26 mouse cellular contexts compared by ENCODE assay signal in the genomic region with DNA sequence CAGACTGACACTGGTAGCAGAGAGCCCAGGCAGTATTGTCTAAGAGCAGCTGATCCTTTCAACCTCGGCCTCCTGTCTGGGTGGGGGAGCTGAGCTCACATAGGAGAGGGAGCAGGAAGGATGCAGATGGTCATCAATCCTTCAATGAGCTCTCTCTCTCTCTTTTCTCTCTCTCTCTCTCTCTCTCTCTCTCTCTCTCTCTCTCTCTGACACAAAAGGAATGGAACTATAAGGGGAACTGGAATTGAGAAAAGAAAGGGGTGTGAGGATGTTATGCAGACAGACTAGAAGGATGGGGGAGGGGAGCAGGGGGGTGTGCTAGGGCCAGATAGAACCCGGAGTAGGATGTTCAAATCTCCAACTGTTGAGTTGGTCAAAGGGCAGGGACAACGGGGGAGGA. TPM values are rescaled to one million over a fixed set of nuclear protein-coding genes. Genes with fewer than 3 reads are reported as not detected.
DNase-seq lines count a peak whose midpoint lies in the region; ATAC-seq and TF ChIP-seq lines count a peak whose summit lies in the region.
"Had no signal": no experiment of that assay in that cellular context is flagged by ENCODE, and none has a peak within 500 bp of the region (broad histone marks: within the 10 kb centered on the region; RNA-seq: fewer than 3 reads in every experiment).

Gene Pkd2l1, minus strand, starts transcription at position 101 of the 400 bp plus-strand sequence.

- H3K27me3 ChIP-seq in hindbrain, embryonic 10.5 days (ENCODE audit: insufficient read depth, poor library complexity, severe bottlenecking), result no peaks in the 10 kb centered on the region
- 0 out of 2 replicates have a peak, but pooled peaks cover 8% of the 10 kb centered on the region for H3K27me3 ChIP-seq in hindbrain, embryonic 13.5 days
- H3K27me3 ChIP-seq in megakaryocyte, embryonic 14.5 days (replicated peaks), result peaks cover 31% of the 10 kb centered on the region
- H3K27me3 ChIP-seq in testis, adult 2 months (ENCODE audit: control insufficient read depth, insufficient read depth, low read length), result no peaks in the 10 kb centered on the region
- H3K27me3 ChIP-seq: embryonic facial prominence, embryonic 13.5 days; embryonic facial prominence, embryonic 15.5 days; forebrain, embryonic 12.5 days had no signal

- no peak for DNase-seq in hindbrain, embryonic 10.5 days (ENCODE audit: low spot score)
- no peak for DNase-seq in testis, postnatal 10 days (ENCODE audit: low spot score)
- DNase-seq: adrenal gland, adult 2 months; adrenal gland, postnatal 10 days; adrenal gland, postnatal 25 days; cerebellum, adult 11 months; cerebellum, adult 18-20 months; cerebellum, adult 8-10 months; cerebellum, adult 9-11 months; cerebellum, postnatal 14 days; cerebellum, postnatal 36 days; embryo, embryonic 11 days had no signal

- TF ChIP-seq POLR2A in testis, adult 2 months (IDR thresholded peaks at IDR 0.05; ENCODE audit: control insufficient read depth, low read depth, low read length), result no peak

- no peak within 1 kb of the TSS for H3K4me2 ChIP-seq in hindbrain, embryonic 13.5 days
- H3K4me2 ChIP-seq: embryonic facial prominence, embryonic 13.5 days; embryonic facial prominence, embryonic 15.5 days; forebrain, embryonic 12.5 days had no signal

- peak within 1 kb of the TSS; percentile 24; the same call in 1 of the 2 replicates for H3K27ac ChIP-seq in hindbrain, embryonic 10.5 days
- no peak within 1 kb of the TSS for H3K27ac ChIP-seq in hindbrain, embryonic 13.5 days
- H3K27ac ChIP-seq in testis, adult 2 months (ENCODE audit: control insufficient read depth, insufficient read depth, low read depth, low read length), result no peak within 1 kb of the TSS
- H3K27ac ChIP-seq: embryonic facial prominence, embryonic 13.5 days; embryonic facial prominence, embryonic 15.5 days; forebrain, embryonic 12.5 days had no signal

- H3K9me3 ChIP-seq in hindbrain, embryonic 10.5 days, result no peaks in the 10 kb centered on the region
- H3K9me3 ChIP-seq in hindbrain, embryonic 13.5 days, result no peaks in the 10 kb centered on the region
- H3K9me3 ChIP-seq in megakaryocyte, embryonic 14.5 days, result no peaks in the 10 kb centered on the region
- H3K9me3 ChIP-seq: embryonic facial prominence, embryonic 13.5 days; embryonic facial prominence, embryonic 15.5 days; forebrain, embryonic 12.5 days had no signal

- TF ChIP-seq CTCF in testis, adult 2 months (IDR thresholded peaks at IDR 0.05; ENCODE audit: control insufficient read depth, insufficient read depth, insufficient replicate concordance, low read depth, low read length), result no peak

- WGBS in hindbrain, embryonic 10.5 days, result 52% methylated on average over 3 of the region's 3 CpGs
- 34% methylated on average over 3 of the region's 3 CpGs for WGBS in hindbrain, embryonic 13.5 days

- H3K9ac ChIP-seq in hindbrain, embryonic 13.5 days, result no peak within 1 kb of the TSS
- H3K9ac ChIP-seq: embryonic facial prominence, embryonic 13.5 days; embryonic facial prominence, embryonic 15.5 days; forebrain, embryonic 12.5 days had no signal

- H3K36me3 ChIP-seq in hindbrain, embryonic 10.5 days, result no peaks in the 10 kb centered on the region
- no peaks in the 10 kb centered on the region for H3K36me3 ChIP-seq in hindbrain, embryonic 13.5 days
- no peaks in the 10 kb centered on the region for H3K36me3 ChIP-seq in megakaryocyte, embryonic 14.5 days (replicated peaks; ENCODE audit: low read length)
- no peaks in the 10 kb centered on the region for H3K36me3 ChIP-seq in testis, adult 2 months (ENCODE audit: control insufficient read depth, insufficient read depth, low read length)
- H3K36me3 ChIP-seq: embryonic facial prominence, embryonic 13.5 days; embryonic facial prominence, embryonic 15.5 days; forebrain, embryonic 12.5 days had no signal

- H3K4me3 ChIP-seq in hindbrain, embryonic 10.5 days, result no peak within 1 kb of the TSS
- H3K4me3 ChIP-seq in hindbrain, embryonic 13.5 days, result no peak within 1 kb of the TSS
- H3K4me3 ChIP-seq in megakaryocyte, embryonic 14.5 days (replicated peaks), result peak within 1 kb of the TSS; percentile 29
- no peak within 1 kb of the TSS for H3K4me3 ChIP-seq in testis, adult 2 months (ENCODE audit: control insufficient read depth, low read depth, low read length)
- H3K4me3 ChIP-seq: embryonic facial prominence, embryonic 13.5 days; embryonic facial prominence, embryonic 15.5 days; erythroblast, embryonic 14.5 days; forebrain, embryonic 12.5 days had no signal

- H3K4me1 ChIP-seq in hindbrain, embryonic 10.5 days (replicated peaks), result peaks cover 22% of the 10 kb centered on the region; the same call in 1 of the 2 replicates
- peaks cover 3% of the 10 kb centered on the region; the same call in 1 of the 2 replicates for H3K4me1 ChIP-seq in hindbrain, embryonic 13.5 days (replicated peaks)
- peaks cover 77% of the 10 kb centered on the region for H3K4me1 ChIP-seq in megakaryocyte, embryonic 14.5 days
- H3K4me1 ChIP-seq in testis, adult 2 months (ENCODE audit: control insufficient read depth, insufficient read depth, low read length), result peaks cover 3% of the 10 kb centered on the region
- H3K4me1 ChIP-seq: embryonic facial prominence, embryonic 13.5 days; embryonic facial prominence, embryonic 15.5 days had no signal

- ATAC-seq in hindbrain, embryonic 13.5 days (ENCODE audit: low FRiP score), result no peak
- ATAC-seq in megakaryocyte, adult 5-6 weeks (ENCODE audit: poor library complexity, severe bottlenecking), result no peak
- ATAC-seq: forebrain, embryonic 14.5 days; forebrain, embryonic 16.5 days had no signal

RNA-seq across cellular contexts. Expression of gene Pkd2l1, which starts in this region (rescaled TPM):
- 0.29 and 0.34 TPM in 2 replicates for polyA plus RNA-seq in hindbrain, embryonic 10.5 days (2016; fragmentation: Nextera tagmentation; extraction: Ambion mirVana)
- polyA plus RNA-seq in hindbrain, embryonic 13.5 days (2015; fragmentation: Nextera tagmentation; extraction: Ambion mirVana), result 0.13 and 0.34 TPM in 2 replicates
- polyA plus RNA-seq in megakaryocyte, embryonic 14.5 days (2012; ENCODE audit: insufficient read depth, low replicate concordance), result 0.11 TPM in 1 of 2 replicates, not detected in the other
- not detected in 2 replicates for total RNA-seq in megakaryocyte, adult 5-6 weeks (2015)
- not detected in 2 replicates for total RNA-seq in megakaryocyte, adult 5-6 weeks (2017)
- polyA plus RNA-seq in testis, adult 2 months (2012; rRNA removed), result 9.2 and 11.5 TPM in 2 replicates
- total RNA-seq: adrenal gland, adult 2 months; adrenal gland, postnatal 10 days; adrenal gland, postnatal 25 days; common myeloid progenitor, adult 5-6 weeks; MEL had no signal
- polyA plus RNA-seq: adrenal gland, adult 2 months; C2C12; embryonic facial prominence, embryonic 11.5 days; embryonic facial prominence, embryonic 13.5 days; embryonic facial prominence, embryonic 15.5 days; erythroblast, embryonic 14.5 days; forebrain, embryonic 16.5 days had no signal
